Mouse (Mus musculus): ENCODE measurements around the gene Stag3. TPM values are rescaled to one million over a fixed set of nuclear protein-coding genes. Genes with fewer than 3 reads are reported as not detected.

Gene Stag3
- polyA plus RNA-seq, 1 experiment = 0.19 TPM

DNA sequence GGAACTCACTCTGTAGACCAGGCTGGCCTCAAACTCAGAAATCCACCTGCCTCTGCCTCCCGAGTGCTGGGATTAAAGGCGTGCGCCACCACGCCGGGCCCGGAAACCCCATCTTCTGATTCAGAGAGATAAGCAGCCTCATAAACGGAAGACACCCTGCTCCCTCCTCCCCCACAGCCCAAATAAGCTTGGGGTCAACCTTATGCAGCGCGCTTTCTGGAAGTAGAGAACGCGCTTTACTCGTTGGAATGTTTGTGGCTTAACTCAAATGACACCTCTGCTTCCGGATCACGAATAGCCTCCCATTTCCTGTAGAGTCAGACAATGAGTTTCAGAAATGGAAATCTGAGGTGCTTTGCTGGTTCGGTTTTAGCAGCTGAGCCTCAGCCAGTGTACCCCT is 789 bp downstream of the Stag3 start:
- TF ChIP-seq CTCF (IDR thresholded peaks at IDR 0.05; ENCODE audit: insufficient read depth, low read length) (no peak), POLR2A (IDR thresholded peaks at IDR 0.05; ENCODE audit: borderline replicate concordance, extremely low read depth, low read depth, low read length) (no peak)
- Histone ChIP-seq H3K4me3 (replicated peaks; ENCODE audit: extremely low read depth, low read depth, low read length) (no peak overlapping the region), H3K4me1 (ENCODE audit: control insufficient read depth, insufficient read depth, low read length) (no peaks in the 10 kb centered on the region)
- WGBS = 85% methylated on average over 15 of the region's 15 CpGs
- DNase-seq = no peak

- no peaks in the 10 kb centered on the region for H3K4me1 ChIP-seq (ENCODE audit: control insufficient read depth, insufficient read depth, low read length)
- no peak overlapping the region for H3K4me3 ChIP-seq (replicated peaks; ENCODE audit: extremely low read depth, low read depth, low read length)
- DNase-seq = no peak
- 77% methylated on average over 2 of the region's 2 CpGs for WGBS
- no peak for TF ChIP-seq CTCF (IDR thresholded peaks at IDR 0.05; ENCODE audit: insufficient read depth, low read length)
- no peak for TF ChIP-seq POLR2A (IDR thresholded peaks at IDR 0.05; ENCODE audit: borderline replicate concordance, extremely low read depth, low read depth, low read length)
Observed at GRCm38 (mm10) chr5:138281798-138282197, 1.8 kb downstream of the Stag3 start.

- Histone ChIP-seq H3K4me3 (replicated peaks; ENCODE audit: extremely low read depth, low read depth, low read length) (no peak overlapping the region), H3K4me1 (ENCODE audit: control insufficient read depth, insufficient read depth, low read length) (no peaks in the 10 kb centered on the region)
- no peak for DNase-seq
- WGBS = 64% methylated on average over 1 of the region's 1 CpGs
- TF ChIP-seq CTCF (IDR thresholded peaks at IDR 0.05; ENCODE audit: insufficient read depth, low read length) (no peak), POLR2A (IDR thresholded peaks at IDR 0.05; ENCODE audit: borderline replicate concordance, extremely low read depth, low read depth, low read length) (no peak)
Observed at GRCm38 (mm10) chr5:138283540-138283939, 3.5 kb downstream of the Stag3 start.

DNA sequence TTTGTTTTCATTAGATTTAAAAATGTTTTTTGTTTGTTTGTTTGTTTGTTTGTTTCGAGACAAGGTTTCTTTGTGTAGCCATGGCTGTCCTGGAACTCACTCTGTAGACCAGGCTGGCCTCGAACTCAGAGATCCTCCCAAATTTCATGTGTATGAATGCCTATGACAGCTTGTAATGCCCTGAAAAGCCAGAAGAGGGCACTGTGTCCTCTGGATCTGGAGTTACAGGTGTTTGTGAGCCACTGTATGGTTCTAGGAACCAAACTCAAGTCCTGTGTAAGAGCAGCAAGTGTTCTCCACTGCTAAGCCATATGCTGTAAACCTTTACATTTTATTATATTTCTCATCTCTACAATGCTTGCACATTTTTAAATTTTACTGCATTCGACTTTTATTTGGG is 7.8 kb downstream of the Stag3 start:
- WGBS = 70% methylated on average over 3 of the region's 3 CpGs

DNA sequence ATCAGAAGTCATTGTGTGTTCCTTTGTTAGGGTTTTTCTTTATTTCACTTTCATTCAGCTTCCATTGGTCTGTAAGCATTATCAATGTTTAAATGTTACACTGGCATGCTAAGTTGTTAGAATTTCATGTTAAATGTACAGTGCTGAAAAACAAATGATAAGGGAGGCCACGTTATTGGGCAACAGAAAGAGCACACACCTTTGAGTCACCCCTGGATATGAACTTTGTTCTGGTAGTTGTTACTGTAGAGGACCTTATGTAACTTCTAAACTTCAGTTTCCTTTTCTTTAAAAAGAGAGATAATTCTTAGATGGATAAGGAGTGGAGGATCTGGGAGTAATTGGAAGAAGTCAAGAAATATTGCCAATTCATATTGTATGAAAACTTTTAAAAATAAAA is 11.6 kb downstream of the Stag3 start:
- DNase-seq = no peak
- TF ChIP-seq CTCF (IDR thresholded peaks at IDR 0.05; ENCODE audit: insufficient read depth, low read length) (no peak), POLR2A (IDR thresholded peaks at IDR 0.05; ENCODE audit: borderline replicate concordance, extremely low read depth, low read depth, low read length) (no peak)
- Histone ChIP-seq H3K4me1 (ENCODE audit: control insufficient read depth, insufficient read depth, low read length) (no peaks in the 10 kb centered on the region), H3K4me3 (replicated peaks; ENCODE audit: extremely low read depth, low read depth, low read length) (no peak overlapping the region)
- WGBS = 67% methylated on average over 1 of the region's 1 CpGs

More for the DNA sequence above, 7.8 kb downstream of the Stag3 start:
- Histone ChIP-seq H3K4me1 (ENCODE audit: control insufficient read depth, insufficient read depth, low read length) (no peaks in the 10 kb centered on the region), H3K4me3 (replicated peaks; ENCODE audit: extremely low read depth, low read depth, low read length) (no peak overlapping the region)
- no peak for DNase-seq
- no peak for TF ChIP-seq CTCF (IDR thresholded peaks at IDR 0.05; ENCODE audit: insufficient read depth, low read length)

DNA sequence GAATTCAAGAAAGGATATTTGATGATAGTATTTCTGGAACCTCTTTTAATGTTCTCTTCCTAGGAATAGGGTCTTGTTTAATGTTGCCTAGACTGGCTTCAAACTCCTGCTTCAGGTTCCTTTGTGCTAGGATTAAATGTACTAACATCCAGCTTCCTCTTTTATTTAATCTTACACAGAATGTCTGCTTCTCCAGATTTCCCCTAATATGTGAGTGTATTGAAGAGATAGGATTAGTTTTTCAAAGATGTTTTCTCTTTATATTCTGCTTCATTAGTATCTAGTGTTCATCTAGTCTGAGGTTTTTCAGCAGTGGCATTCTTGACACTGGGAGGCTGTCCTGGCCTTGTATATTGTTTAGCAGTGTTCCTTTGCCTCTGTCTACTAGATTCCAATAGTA is 14.1 kb downstream of the Stag3 start:
- DNase-seq = no peak
- TF ChIP-seq CTCF (IDR thresholded peaks at IDR 0.05; ENCODE audit: insufficient read depth, low read length) (no peak), POLR2A (IDR thresholded peaks at IDR 0.05; ENCODE audit: borderline replicate concordance, extremely low read depth, low read depth, low read length) (no peak)
- Histone ChIP-seq H3K4me1 (ENCODE audit: control insufficient read depth, insufficient read depth, low read length) (no peaks in the 10 kb centered on the region), H3K4me3 (replicated peaks; ENCODE audit: extremely low read depth, low read depth, low read length) (no peak overlapping the region)

DNA sequence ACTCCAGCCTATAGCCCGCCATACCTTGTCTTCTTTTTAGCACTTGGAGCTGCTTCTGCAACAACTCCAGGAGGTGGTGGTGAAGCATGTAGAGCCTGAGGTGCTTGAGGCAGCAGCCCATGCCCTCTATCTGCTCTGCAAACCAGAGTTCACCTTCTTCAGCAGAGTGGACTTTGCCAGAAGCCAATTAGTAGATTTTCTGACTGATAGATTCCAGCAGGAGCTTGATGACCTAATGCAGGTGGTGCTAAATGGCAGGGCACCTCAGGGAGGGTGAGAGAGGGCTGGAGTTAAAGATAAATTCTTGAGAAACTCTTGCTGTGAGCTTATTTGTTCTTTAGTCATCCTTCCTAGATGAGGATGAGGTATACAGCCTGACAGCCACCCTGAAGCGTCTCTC is 19.6 kb downstream of the Stag3 start:
- Histone ChIP-seq H3K4me1 (ENCODE audit: control insufficient read depth, insufficient read depth, low read length) (no peaks in the 10 kb centered on the region), H3K4me3 (replicated peaks; ENCODE audit: extremely low read depth, low read depth, low read length) (no peak overlapping the region)
- DNase-seq = no peak
- 75% methylated on average over 2 of the region's 2 CpGs for WGBS
- TF ChIP-seq POLR2A (IDR thresholded peaks at IDR 0.05; ENCODE audit: borderline replicate concordance, extremely low read depth, low read depth, low read length) (no peak), CTCF (IDR thresholded peaks at IDR 0.05; ENCODE audit: insufficient read depth, low read length) (no peak)

GRCm38 (mm10) chr5:138312795-138313194 is 32.8 kb downstream of the Stag3 start:
- no peak for TF ChIP-seq POLR2A (IDR thresholded peaks at IDR 0.05; ENCODE audit: borderline replicate concordance, extremely low read depth, low read depth, low read length)
- TF ChIP-seq CTCF (IDR thresholded peaks at IDR 0.05; ENCODE audit: insufficient read depth, low read length) = no peak
- WGBS = 91% methylated on average over 3 of the region's 3 CpGs
- Histone ChIP-seq H3K4me3 (replicated peaks; ENCODE audit: extremely low read depth, low read depth, low read length) (no peak overlapping the region), H3K4me1 (ENCODE audit: control insufficient read depth, insufficient read depth, low read length) (no peaks in the 10 kb centered on the region)
- no peak for DNase-seq

DNA sequence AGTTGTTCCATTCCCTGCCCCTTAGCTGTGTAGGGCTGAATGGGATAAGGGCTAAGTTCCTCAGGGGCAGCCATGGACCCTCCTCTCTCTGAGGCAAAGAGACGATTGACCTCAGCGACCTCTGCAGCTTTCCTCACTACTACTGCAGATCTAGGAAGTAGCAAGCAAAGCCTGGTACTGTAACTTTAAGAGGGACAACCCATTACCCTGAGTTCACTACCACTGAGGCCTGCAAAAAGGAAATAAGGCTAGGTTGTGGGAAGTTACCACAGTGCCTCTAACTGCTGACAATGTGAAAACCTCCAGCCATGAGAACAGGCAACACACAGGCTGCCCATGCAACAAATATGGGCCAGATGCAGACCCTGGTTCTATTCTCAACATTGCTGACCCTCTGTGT is 61.6 kb downstream of the Stag3 start, which contains the start of gene Pvrig:
Gene Pvrig, plus strand, starts transcription at position 301 of the 400 bp plus-strand sequence.
- 80% methylated on average over 2 of the region's 2 CpGs for WGBS
- TF ChIP-seq CTCF (IDR thresholded peaks at IDR 0.05; ENCODE audit: insufficient read depth, low read length) = no peak
- H3K4me1 ChIP-seq (ENCODE audit: control insufficient read depth, insufficient read depth, low read length) = no peaks in the 10 kb centered on the region
- no peak for DNase-seq
- no peak within 1 kb of the TSS for H3K4me3 ChIP-seq (replicated peaks; ENCODE audit: extremely low read depth, low read depth, low read length)

GRCm38 (mm10) chr5:138343216-138343615 is 63.2 kb downstream of the Stag3 start:
- Histone ChIP-seq H3K4me1 (ENCODE audit: control insufficient read depth, insufficient read depth, low read length) (no peaks in the 10 kb centered on the region), H3K4me3 (replicated peaks; ENCODE audit: extremely low read depth, low read depth, low read length) (no peak overlapping the region)
- DNase-seq = no peak
- TF ChIP-seq POLR2A (IDR thresholded peaks at IDR 0.05; ENCODE audit: borderline replicate concordance, extremely low read depth, low read depth, low read length) = no peak
- TF ChIP-seq CTCF (IDR thresholded peaks at IDR 0.05; ENCODE audit: insufficient read depth, low read length) = no peak
- WGBS = 82% methylated on average over 3 of the region's 3 CpGs

Other genes starting within 250 kb of the Stag3 start
- gene Smok3c, start 227.0 kb upstream of the Stag3 start, polyA plus RNA-seq (2012; rRNA removed) = not detected in 2 replicates
- gene Zkscan1, start 195.2 kb upstream of the Stag3 start, polyA plus RNA-seq (2012; rRNA removed) = 4.0 and 5.9 TPM in 2 replicates
- 5.8 and 8.3 TPM in 2 replicates for gene Zscan21, start 163.3 kb upstream of the Stag3 start, polyA plus RNA-seq (2012; rRNA removed)
- 2.7 and 3.5 TPM in 2 replicates for gene Zfp113, start 124.5 kb upstream of the Stag3 start, polyA plus RNA-seq (2012; rRNA removed)
- gene Cops6, start 119.2 kb upstream of the Stag3 start, polyA plus RNA-seq (2012; rRNA removed) = 47.7 and 59.9 TPM in 2 replicates
- 28.4 and 40.3 TPM in 2 replicates for gene Ap4m1, start 108.2 kb upstream of the Stag3 start, polyA plus RNA-seq (2012; rRNA removed)
- 16.9 and 22.1 TPM in 2 replicates for gene Mcm7, start 107.8 kb upstream of the Stag3 start, polyA plus RNA-seq (2012; rRNA removed)
- gene Taf6, start 92.8 kb upstream of the Stag3 start, polyA plus RNA-seq (2012; rRNA removed) = 48.4 and 52.6 TPM in 2 replicates
- gene Cnpy4, start 92.8 kb upstream of the Stag3 start, polyA plus RNA-seq (2012; rRNA removed) = 3.6 and 8.6 TPM in 2 replicates
- 5.0 and 5.5 TPM in 2 replicates for gene Mblac1, start 85.9 kb upstream of the Stag3 start, polyA plus RNA-seq (2012; rRNA removed)
- gene Nxpe5, start 54.3 kb upstream of the Stag3 start, polyA plus RNA-seq (2012; rRNA removed) = 0.34 and 0.57 TPM in 2 replicates
- gene Lamtor4, start 24.8 kb upstream of the Stag3 start, polyA plus RNA-seq (2012; rRNA removed) = 131 and 156 TPM in 2 replicates
- gene BC037034, start 16.2 kb upstream of the Stag3 start, polyA plus RNA-seq (2012; rRNA removed) = 49.4 and 50.8 TPM in 2 replicates
- 0.74 and 1.5 TPM in 2 replicates for gene Gal3st4, start 7.4 kb upstream of the Stag3 start, polyA plus RNA-seq (2012; rRNA removed)
- 0.01 TPM in 1 of 2 replicates, not detected in the other for gene Gm43720, start 282 bp upstream of the Stag3 start, polyA plus RNA-seq (2012; rRNA removed)
- 4.1 and 6.5 TPM in 2 replicates for gene Gpc2, start 235 bp upstream of the Stag3 start, polyA plus RNA-seq (2012; rRNA removed)
- 0.36 and 0.60 TPM in 2 replicates for gene Pvrig, start 61.7 kb downstream of the Stag3 start, polyA plus RNA-seq (2012; rRNA removed)
- gene Zfp157, start 161.2 kb downstream of the Stag3 start, polyA plus RNA-seq (2012; rRNA removed) = 3.3 and 5.2 TPM in 2 replicates